Mouse (Mus musculus) retina, embryonic 14.5 days (tissue): ENCODE data around the gene Prom2.
A peak's percentile ranks its signal among the peaks of the same experiment; 100 is the strongest.

Experiments used
- DNase-seq: peaks from one replicate; pipeline ENCODE4 v3.0.0-alpha.2; 2015; ENCODE audit warnings: low spot score

Gene Prom2

DNA sequence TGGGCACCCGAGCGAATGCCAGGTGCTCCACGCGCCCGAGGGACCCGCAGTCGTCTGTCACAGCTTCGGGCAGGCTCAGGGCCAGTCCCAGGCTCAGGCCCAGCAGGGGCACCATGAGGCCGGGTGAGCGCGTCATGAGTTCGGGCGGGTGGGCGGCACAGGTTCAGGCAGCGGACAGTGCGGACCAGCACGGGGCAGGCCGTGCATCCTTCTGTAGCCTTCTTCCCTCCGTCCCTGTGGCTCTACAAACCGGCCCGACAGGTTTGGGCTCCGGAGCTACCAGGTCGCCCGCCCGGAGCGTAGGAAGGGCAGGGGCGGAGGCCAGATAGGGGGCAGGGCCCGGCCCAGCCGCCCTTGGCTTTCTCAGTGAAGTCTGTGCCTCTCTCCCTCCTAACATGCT, at the start of gene Prom2:
Gene Prom2 (minus strand): TSS at position 283 of the 400 bp plus-strand sequence.
- no peak for DNase-seq

DNA sequence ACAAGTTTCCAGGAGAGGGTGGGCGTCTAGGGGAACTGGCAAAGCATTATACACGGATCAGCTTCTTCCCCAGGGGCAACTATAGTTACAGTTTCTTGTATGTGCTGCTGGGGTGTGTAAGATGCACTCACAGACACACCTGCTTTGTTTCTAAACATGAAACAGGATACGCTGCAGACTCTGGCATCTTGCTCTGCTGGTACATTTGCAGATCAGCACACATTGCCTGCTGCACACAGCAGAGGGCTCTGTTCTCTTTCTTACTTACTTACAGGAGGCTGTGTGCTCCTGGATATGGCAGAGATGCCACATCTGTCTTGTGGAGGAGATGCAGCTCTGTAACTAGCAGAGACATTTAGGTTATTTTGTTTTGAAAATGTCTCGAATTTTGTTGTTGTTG, 49.6 kb upstream of the Prom2 start:
- DNase-seq = no peak

DNA sequence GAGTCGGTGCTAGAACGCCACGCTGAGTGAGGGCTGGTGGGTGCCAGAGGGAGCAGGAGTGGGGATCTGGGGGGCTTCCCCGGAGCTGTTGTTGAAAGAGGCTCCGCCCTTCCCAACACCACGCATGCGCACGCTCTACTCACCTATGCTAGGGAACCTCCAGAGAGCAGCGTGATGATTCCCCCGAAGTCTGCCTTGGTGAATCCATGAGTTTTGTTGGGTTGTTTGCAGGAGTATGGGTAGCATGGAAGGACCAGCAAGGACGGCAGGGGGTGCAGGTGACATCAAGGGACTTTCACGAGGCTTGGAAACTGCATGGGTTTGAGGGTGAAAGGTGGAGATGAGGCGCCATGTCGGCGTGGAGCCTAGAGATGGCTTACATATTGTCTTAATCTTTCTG, 48.9 kb upstream of the Prom2 start:
- DNase-seq = no peak

DNA sequence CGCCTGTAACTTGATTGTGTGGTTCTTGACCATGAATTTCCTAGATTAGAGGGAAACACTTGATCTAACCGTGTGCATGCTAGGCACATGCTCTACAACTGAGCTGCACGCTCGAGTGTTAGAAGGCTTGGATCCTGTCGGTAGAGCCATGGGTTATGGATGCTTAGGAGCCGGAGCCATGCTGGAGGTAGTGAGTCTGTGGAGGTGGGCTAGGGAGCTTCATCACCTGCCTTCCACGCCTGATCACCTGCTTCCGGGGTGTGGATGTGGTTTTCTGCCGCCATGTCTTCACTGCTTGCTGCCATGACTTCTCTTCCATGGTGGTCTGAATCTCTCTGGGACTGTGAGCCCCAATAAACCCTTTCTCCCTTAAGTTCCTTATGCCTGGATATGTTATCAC, 47.6 kb upstream of the Prom2 start:
- no peak for DNase-seq

DNA sequence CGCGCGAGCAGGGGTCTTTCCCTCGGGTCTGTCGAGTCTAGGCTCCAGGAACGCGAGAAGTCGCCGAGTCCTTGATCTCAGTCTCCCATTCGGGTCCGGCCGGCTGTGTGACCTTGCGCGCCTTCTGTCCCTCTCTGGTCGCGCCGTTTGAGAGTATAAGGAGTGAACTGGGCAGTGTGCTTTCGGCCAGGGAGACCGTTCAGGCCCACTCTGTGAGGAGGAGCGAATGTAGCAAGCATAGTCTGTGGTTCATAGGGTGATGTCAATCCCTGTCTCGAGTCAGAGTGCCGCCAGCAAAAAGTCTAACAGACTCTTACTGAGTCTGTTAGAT, 46.2 kb upstream of the Prom2 start:
- DNase-seq = no peak

DNA sequence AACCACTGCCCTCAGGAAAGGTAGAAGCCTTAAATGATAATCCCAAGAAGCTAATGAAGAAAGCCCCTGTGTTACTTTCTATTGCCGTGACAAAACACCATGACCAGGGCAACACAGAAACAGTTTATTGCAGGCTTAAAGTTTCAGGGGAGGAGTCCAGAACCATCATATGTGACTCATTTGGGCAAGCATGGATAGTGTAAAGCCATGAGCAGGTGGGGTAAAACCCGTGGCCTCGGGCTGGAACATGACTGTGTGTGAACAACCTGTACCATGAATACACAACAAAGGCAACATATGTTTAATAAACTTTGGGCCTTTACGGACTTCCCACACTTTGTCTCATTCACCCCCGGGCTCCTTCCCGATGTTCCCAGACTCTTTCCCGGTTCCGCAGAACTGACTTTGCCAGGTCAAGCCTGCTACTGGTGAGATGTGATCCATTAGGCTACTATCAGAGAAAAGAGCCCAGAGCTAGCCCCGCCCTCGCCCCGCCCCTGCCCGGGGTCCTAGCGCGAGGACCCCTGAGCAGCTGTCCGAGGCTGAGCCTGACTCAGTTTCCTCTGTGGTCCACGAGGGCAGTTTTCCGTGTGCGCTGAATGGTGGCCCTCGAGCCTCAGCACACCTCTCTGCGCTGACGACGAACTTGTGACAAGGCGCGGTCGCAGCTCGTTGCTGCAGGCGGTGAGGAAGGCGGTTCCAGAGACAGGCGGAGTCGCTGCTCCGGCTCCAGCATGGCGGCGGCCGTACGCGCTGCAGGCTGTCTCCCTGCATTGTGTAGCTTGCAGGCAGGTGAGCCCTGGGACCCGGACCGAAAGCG, 45.6 kb upstream of the Prom2 start, which contains the start of the genes Zfp661 and Mrps5:
Gene Zfp661 (minus strand): TSS at position 401 of the 820 bp plus-strand sequence.
Gene Mrps5 (plus strand): TSS at position 529 of the 820 bp plus-strand sequence.
- peak; percentile 88 for DNase-seq

DNA sequence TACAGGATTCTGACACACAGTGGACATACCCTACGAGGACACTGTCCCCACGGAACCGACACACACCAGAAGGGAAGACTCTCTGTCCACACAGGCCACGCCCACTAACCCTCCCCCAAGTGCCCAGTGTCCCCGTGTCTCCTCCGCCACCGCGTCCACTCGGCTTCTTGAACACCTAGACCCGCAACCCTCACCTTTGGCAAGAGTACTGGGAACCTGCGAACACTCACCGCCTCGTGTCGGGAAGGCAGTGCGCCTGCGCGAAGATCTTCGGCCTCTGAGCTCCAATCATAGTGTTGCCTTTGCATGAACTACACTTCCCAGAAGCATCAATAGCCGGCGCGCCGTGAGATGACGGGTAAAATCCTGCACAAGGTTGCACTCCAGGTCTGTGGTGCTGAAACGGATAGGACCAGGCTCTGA, 43.2 kb upstream of the Prom2 start:
- DNase-seq = peak; percentile 95

DNA sequence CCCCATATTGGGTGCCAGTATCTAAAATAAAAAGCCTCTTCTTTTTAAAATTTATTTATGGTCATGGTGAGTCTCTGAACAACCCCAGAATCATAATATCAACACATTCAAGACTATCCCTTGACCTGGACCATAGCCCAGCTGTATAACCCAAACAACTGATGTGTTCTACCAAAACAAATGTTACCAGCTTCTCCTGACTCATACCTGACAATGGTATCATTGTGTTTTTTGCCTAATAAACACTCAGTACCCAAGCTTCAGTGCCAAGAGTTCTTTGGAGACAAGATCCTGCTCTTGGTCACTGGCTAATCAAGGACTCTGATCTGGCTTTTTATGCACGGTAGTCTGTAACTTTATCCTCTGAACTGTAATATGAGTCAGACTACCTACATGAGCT, 32.1 kb upstream of the Prom2 start:
- no peak for DNase-seq

DNA sequence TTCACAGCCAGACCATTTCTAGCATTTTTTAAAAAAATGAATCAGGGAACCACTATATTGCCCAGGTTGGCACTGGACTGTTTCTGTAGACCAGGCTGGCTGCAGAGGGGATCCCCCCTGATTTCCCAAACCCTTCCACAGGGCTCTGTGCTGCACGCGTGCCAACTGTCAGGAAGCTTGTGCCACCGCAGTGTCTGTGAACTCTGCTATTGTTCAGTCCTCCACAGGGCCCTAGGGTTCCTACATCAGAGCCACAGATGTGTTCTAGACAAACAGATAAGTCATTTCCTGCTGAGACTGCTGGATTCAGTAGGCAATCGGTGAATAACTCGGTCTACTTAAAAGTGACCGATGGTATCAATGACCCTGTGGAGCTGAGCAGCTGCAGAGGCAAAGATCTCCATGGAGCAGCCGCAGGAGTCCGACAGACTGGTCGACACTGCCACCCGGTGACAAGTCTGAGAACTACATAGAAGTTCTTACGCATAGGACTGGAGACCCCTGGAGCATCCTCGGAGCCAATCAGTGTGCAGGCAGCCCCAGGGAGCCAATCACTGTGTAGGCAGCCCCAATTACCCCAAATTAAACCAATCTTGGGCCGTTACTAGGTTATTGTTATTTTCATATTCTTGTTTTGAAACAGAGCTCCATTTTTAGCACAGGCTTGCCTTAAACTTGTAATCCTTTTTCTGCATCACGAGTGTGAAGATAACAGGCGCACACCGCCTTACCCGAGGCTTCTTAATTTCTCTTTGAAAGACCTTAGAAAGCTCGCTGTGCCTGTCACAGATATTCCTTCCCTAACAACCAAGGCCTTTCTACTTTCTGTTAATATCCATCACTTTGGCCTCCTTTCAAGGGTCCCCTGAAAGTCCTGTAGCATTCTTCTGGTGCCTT, 18.1 kb upstream of the Prom2 start:
- peak; percentile 98 for DNase-seq

DNA sequence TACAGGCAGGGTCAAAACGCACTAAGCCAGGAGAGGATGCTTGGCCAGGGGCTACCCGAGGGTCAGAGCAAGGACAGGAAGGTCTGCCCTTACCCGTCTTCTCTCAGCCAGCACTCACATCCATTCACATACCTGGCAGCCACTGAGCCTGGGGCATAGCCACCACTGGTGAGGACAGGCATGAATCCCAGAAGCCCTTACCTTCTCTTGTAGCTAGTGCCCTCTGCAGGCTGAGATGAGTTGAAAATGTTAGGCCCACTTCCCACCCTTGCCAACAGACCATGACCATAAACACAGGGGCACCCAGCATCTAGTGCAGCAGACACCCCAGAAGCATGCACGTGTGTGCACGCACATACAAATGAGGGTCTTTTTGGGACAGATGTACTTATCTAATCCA, 9.8 kb upstream of the Prom2 start:
- DNase-seq = peak; percentile 35

DNA sequence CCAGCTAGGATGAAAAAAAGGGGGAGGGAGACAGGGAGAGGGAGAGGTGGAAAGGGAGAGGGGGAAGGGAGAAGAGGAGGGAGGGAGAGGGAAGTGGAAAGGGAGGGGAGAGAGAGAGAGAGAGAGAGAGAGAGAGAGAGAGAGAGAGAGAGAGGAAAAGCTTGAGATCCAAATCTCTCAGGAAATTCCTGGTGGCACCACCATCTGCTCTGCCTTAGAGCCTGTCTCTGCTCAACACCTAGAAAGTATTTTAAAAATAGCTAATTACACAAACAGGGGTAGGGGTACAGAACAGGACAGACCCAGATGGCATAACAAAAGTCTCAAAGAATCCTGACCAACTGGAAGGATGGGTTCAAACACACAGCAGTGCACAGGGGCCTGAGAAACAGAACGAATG, 9.2 kb upstream of the Prom2 start:
- no peak for DNase-seq

DNA sequence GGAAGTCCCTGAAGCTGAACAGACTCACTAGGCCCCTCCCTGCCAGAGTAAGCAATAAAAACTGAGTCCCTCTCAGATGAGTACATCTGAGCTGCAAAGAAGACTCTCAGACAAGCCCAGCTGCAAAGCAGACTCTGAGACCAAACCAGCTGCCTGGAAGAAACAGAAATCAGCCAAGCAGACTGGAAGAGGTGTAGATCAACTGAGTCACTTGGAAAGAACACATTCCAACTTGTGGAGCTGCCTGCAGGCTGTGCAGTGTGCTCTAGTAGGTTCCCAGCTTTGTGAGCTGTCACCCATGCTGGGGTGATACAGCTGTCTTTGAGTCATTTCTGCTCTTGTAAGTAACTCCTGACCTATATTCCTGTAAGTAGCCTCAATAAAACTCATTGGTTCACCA, 8.4 kb upstream of the Prom2 start:
- no peak for DNase-seq

DNA sequence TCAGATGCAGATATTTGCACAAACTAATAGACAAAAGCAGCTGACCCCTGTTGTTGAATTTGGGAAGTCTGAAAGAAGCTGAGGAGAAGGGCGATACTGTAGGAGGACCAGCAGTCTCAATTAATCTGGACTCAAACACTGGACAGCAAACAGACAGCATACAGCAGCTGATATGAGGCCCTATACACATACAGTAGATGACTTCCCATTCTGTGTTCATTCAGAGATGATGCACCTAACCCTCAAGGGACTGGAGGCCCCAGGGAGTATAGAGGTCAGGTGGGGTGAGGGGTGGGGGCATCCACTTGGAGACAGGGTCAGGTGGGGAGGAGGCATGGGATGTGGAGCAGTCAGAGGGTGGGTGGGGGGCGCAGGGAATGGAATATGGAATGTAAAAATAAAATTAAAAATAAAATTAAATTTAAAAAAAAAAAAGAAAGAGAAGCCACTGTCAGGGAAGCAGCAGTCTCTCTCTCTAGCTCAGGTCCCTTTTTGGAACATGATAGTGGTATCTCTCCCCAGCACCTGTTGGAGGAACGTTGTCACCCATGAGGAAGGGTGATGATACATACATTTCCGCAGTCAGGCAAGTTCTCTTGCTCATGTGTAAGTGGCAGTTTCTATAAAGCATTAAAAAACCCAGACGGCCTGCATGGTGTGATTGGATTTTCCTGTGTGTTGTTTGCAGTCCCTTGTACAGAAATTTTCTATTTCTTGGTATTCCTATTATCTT, 7.2 kb upstream of the Prom2 start:
- no peak for DNase-seq

DNA sequence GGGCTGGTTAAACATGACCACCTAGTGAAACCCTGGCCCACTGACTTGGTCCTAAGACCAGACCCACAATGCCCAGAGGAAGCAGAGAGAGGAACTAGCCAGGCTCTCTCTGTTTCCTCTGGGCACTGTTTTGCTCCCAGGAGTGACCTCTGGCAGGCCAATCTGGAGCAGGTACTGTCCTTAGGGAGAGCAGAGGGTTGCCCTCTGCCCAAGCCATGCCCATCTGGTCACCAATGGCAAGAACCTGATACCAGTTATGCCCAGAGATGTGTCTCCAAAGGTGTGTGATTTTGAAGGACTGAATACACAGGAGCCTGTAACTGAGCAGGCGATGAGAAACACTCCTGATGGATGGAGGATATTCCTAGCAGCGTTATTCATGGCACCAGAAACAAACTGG, 430 bp upstream of the Prom2 start:
- no peak for DNase-seq

DNA sequence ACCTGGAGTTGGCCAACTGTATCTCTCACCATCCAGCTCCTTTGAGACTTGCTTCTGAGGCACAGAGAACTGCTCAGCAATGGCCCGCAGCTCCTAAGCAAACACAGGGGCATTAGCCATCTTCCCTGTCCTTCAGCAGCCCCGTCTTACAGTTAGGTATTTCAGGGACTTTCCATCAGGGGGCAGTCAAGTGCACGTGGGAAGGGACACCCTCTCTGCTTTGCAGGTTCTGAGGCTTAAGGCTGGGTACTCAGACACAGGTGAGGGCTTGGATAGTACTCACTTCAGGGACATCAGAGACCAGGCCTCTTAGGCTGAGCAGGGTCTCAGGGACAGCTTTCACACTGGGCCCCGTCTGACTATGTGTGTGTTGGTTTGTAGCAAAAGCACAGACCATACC, 1.8 kb downstream of the Prom2 start:
- DNase-seq = peak; percentile 41

DNA sequence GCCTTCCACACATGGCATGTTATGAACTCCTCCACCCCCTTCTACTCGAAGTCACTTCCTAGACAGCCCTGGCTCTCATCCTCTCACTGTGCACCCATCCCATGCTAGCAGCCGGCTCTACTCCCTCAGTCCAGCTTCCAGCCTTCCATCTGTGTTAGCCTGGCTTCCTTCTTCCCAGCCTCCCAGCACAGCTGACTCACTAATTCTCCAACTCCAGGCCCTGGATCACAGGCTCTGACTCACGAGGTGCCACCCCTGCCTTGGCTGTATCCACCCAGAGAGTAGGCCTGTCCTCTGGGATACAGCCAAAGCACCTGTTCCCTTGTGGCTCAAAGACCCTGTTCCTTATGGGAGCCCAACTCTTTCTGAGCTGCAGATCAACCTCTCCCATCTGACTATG, 3.7 kb downstream of the Prom2 start:
- no peak for DNase-seq

DNA sequence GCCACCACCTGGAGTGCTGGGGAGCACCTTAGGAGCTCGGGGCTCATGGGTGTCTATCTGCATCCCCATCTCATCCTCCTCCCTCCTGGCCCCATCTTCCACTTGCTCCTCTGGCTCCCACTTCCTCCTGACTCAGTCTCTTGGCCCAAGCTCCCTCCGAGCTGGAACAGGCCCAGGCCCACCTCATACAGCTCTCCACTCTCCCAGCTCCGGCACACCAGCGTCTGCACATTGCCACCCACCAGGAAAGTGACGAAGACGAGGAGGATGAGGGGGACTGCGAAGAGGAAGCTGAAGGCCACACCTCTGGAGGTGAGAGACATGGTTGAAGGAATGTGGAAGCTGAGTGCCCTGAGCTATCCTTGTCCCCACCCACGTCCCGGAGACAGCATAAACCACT, 5.9 kb downstream of the Prom2 start:
- no peak for DNase-seq

DNA sequence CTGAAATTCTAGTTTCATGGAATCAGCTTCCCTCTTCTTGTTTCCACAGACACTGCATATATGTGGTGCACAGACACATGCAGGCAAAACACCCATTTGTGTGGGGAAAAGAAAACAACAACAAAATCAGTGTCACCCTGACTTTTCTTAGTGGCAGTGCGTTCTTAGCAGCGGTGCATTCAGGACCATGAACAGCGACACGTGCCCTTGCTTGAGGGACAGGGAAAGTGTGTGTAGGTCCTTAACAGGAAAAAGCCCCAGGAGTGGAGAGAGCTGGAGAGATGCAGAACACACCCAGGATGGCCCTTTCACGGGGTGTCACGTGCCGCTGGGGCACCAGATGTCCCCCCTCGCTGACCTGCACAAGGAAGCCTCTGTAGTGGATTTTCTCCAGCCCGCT, 8.9 kb downstream of the Prom2 start:
- peak; percentile 61 for DNase-seq

DNA sequence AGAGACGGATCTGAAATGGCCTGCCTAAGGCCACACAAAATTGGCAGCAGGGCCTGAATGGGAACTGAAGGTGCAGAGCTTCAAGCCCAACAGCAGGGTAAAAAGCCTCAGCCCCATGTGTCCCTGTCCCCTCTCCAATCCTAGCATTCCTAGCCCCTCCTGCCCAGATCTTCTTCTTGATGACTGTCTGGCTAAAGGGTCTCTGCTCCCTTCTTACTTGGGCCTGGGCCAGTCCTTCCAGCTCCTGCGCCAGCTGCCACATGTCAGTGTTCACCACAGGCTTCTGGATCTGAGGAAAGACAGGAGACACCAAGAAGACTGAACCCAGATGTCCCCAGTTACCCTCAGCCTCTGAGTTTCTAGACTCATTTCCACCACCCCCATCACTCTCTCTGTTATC, 9.7 kb downstream of the Prom2 start:
- DNase-seq = no peak

DNA sequence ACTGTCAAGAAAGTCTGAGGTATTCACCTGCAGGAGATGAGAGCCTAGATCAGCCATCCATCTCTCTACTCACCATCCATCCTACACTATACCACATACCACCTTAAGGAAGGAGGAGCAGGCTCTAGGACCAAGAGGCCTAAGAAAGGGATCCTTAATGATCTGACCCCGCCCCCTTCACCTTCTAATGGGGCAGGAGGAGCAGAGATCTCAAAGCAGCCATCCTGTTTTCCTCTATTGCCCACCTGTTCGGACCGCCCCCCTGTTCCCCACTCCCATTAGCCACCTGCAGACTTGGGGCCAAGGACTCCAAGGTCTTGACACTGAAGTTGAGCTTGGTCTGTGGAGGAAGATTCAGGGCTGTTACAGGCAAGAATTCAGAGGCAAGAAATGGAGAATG, 10.8 kb downstream of the Prom2 start:
- no peak for DNase-seq

DNA sequence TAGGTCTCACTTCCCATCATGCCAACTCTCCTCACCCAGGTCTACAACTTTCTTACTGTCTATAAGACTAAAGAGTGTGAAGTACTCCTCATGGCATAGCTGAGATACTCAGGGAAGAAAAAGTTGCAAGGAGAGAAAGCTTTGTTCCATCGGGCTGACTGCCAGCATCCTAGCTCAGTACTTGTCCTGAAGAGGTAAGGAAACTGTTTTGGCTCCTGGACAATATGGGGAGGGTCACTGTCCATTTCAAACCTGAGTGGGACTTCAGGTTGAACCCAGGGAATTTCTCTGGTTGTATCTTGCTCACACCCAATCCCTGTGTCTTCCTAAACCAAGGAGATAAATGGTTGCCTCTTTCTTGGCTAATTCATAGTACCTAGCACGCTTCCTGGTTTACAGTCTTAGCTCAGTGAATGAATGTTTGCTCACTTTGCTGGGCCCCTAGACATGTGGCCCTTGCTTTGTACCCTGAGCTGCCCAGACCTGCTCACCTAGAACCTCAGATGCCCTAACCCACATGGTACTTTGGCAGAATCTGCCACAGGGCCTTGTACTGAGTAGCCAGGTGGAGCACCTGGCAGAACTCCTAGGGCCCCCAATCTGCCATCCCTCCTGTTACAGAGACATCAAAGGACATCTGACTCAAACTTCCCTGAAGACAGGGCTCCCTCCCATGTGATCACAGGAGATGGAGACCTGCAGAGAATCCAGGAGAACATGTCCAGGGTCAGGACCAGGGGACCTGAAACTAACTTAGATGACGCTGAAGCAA, 16.1 kb downstream of the Prom2 start:
- no peak for DNase-seq
